In genomic region chr12:84468701-84469100, GRCm38 (mm10) we compare ENCODE assay signal across 9 mouse cellular contexts. TPM values are rescaled to one million over a fixed set of nuclear protein-coding genes. Genes with fewer than 3 reads are reported as not detected.
DNase-seq lines count a peak whose midpoint lies in the region; ATAC-seq and TF ChIP-seq lines count a peak whose summit lies in the region.
"Had no signal": no experiment of that assay in that cellular context is flagged by ENCODE, and none has a peak within 500 bp of the region (broad histone marks: within the 10 kb centered on the region; RNA-seq: fewer than 3 reads in every experiment).

No protein-coding gene starts in this region.

- H3K4me3 ChIP-seq in thymus, adult 2 months (ENCODE audit: control insufficient read depth, insufficient read depth, low read length), result no peak overlapping the region
- H3K4me3 ChIP-seq in heart, embryonic 10.5 days, result no peak overlapping the region
- H3K4me3 ChIP-seq: neural tube, embryonic 13.5 days had no signal

- ATAC-seq in erythroblast, adult 5-6 weeks (replicated peaks; ENCODE audit: low FRiP score, poor library complexity, severe bottlenecking), result peak; percentile 75

- WGBS in thymus, adult 2 months, result 0% methylated on average over 1 of the region's 1 CpGs
- WGBS in heart, embryonic 10.5 days, result 2% methylated on average over 1 of the region's 1 CpGs

- H3K36me3 ChIP-seq in thymus, adult 2 months (ENCODE audit: control insufficient read depth, insufficient read depth, low read length), result peaks cover 18% of the 10 kb centered on the region
- H3K36me3 ChIP-seq in heart, embryonic 10.5 days, result peaks cover 21% of the 10 kb centered on the region

- H3K9me3 ChIP-seq in heart, embryonic 10.5 days, result no peaks in the 10 kb centered on the region
- H3K9me3 ChIP-seq: neural tube, embryonic 13.5 days had no signal

- no peak for TF ChIP-seq CTCF in thymus, adult 2 months (IDR thresholded peaks at IDR 0.05; ENCODE audit: borderline replicate concordance, control insufficient read depth, extremely low read depth, insufficient read depth, low read length, poor library complexity)

- H3K27me3 ChIP-seq in thymus, adult 2 months (ENCODE audit: control insufficient read depth, insufficient read depth, low read length), result no peaks in the 10 kb centered on the region
- no peaks in the 10 kb centered on the region for H3K27me3 ChIP-seq in heart, embryonic 10.5 days (ENCODE audit: insufficient read depth, poor library complexity, severe bottlenecking)
- H3K27me3 ChIP-seq: neural tube, embryonic 13.5 days had no signal

- TF ChIP-seq POLR2A in thymus, adult 2 months (IDR thresholded peaks at IDR 0.05; ENCODE audit: control insufficient read depth, extremely low read depth, insufficient read depth, low read length, poor library complexity), result no peak

- intact Hi-C loops in heart, postnatal 10 days (cut with DNase I), result loop anchor here (1.0 to 5.0 kb wide), 2 partner anchors 121 to 289 kb away; no protein-coding TSS in a partner anchor
- intact Hi-C loops in heart, postnatal 14 days (cut with DNase I), result loop anchor here (2.0 to 5.0 kb wide), 3 partner anchors 74 to 120 kb away; no protein-coding TSS in a partner anchor

- no peaks in the 10 kb centered on the region for H3K4me1 ChIP-seq in thymus, adult 2 months (replicated peaks; ENCODE audit: control insufficient read depth, insufficient read depth, low read length)
- no peaks in the 10 kb centered on the region for H3K4me1 ChIP-seq in heart, embryonic 10.5 days
- H3K4me1 ChIP-seq: neural tube, embryonic 13.5 days had no signal

- H3K27ac ChIP-seq in thymus, adult 2 months (ENCODE audit: control insufficient read depth, insufficient read depth, low read length), result no peak overlapping the region
- no peak overlapping the region for H3K27ac ChIP-seq in heart, embryonic 10.5 days
- H3K27ac ChIP-seq: neural tube, embryonic 13.5 days had no signal

- peak; percentile 26 to 53 for DNase-seq in heart, postnatal 10 days
- DNase-seq in heart, postnatal 14 days, result no peak
- DNase-seq in thymus, postnatal 14 days, result peak; percentile 13
- DNase-seq in thymus, adult 2 months, result no peak
- DNase-seq in urinary bladder, postnatal 25 days (ENCODE audit: low spot score), result no peak
- no peak for DNase-seq in cerebellum, postnatal 25 days
- DNase-seq in heart, embryonic 10.5 days (ENCODE audit: low spot score), result no peak

RNA-seq across cellular contexts. Expression of gene Lin52, which starts 17.5 kb away (rescaled TPM):
- total RNA-seq in heart, postnatal 10 days (2021), result 1 to 10 TPM; 8.0 to 9.1 TPM
- total RNA-seq in heart, postnatal 14 days (2021), result 10 to 100 TPM in 1 of 2 experiments, 1 to 10 TPM in 1; 9.7 to 10.6 TPM
- polyA plus RNA-seq in thymus, adult 2 months (2012; rRNA removed), result 17.2 and 24.5 TPM in 2 replicates
- total RNA-seq in erythroblast, adult 5-6 weeks (2015; ENCODE audit: low replicate concordance), result 29.0 and 38.0 TPM in 2 replicates
- 11.7 and 16.3 TPM in 2 replicates for total RNA-seq in erythroblast, adult 5-6 weeks (2017; ENCODE audit: low replicate concordance)
- 17.7 and 20.5 TPM in 2 replicates for polyA plus RNA-seq in heart, embryonic 10.5 days (2016; fragmentation: Nextera tagmentation; extraction: Ambion mirVana)

RNA-seq across cellular contexts. Expression of gene Aldh6a1, which starts 17.9 kb away (rescaled TPM):
- total RNA-seq in heart, postnatal 10 days (2021), result 10 to 100 TPM; 59.7 to 66.2 TPM
- 100 to 1,000 TPM in 1 of 2 experiments, 10 to 100 TPM in 1; 91.0 to 111 TPM for total RNA-seq in heart, postnatal 14 days (2021)
- 10.9 and 13.2 TPM in 2 replicates for polyA plus RNA-seq in thymus, adult 2 months (2012; rRNA removed)
- 3.3 and 13.8 TPM in 2 replicates for total RNA-seq in erythroblast, adult 5-6 weeks (2015; ENCODE audit: low replicate concordance)
- total RNA-seq in erythroblast, adult 5-6 weeks (2017; ENCODE audit: low replicate concordance), result 2.5 and 4.4 TPM in 2 replicates
- 23.8 and 31.3 TPM in 2 replicates for polyA plus RNA-seq in heart, embryonic 10.5 days (2016; fragmentation: Nextera tagmentation; extraction: Ambion mirVana)

RNA-seq across cellular contexts. Expression of gene Rnf113a2, which starts 51.7 kb away (rescaled TPM):
- 10 to 100 TPM; 10.7 TPM for total RNA-seq in heart, postnatal 10 days (2021)
- 1 to 10 TPM; 7.4 to 10.0 TPM for total RNA-seq in heart, postnatal 14 days (2021)
- polyA plus RNA-seq in thymus, adult 2 months (2012; rRNA removed), result 7.1 and 7.6 TPM in 2 replicates
- 8.5 and 17.3 TPM in 2 replicates for total RNA-seq in erythroblast, adult 5-6 weeks (2015; ENCODE audit: low replicate concordance)
- total RNA-seq in erythroblast, adult 5-6 weeks (2017; ENCODE audit: low replicate concordance), result 7.1 and 17.7 TPM in 2 replicates
- 20.0 and 22.0 TPM in 2 replicates for polyA plus RNA-seq in heart, embryonic 10.5 days (2016; fragmentation: Nextera tagmentation; extraction: Ambion mirVana)

RNA-seq across cellular contexts. Expression of gene Bbof1, which starts 59.8 kb away (rescaled TPM):
- total RNA-seq in heart, postnatal 10 days (2021), result 1 to 10 TPM; 1.9 TPM
- total RNA-seq in heart, postnatal 14 days (2021), result 1 to 10 TPM; 1.7 to 1.9 TPM
- 0.42 and 0.73 TPM in 2 replicates for polyA plus RNA-seq in thymus, adult 2 months (2012; rRNA removed)
- total RNA-seq in erythroblast, adult 5-6 weeks (2015; ENCODE audit: low replicate concordance), result not detected in 2 replicates
- total RNA-seq in erythroblast, adult 5-6 weeks (2017; ENCODE audit: low replicate concordance), result 0.26 and 0.84 TPM in 2 replicates
- polyA plus RNA-seq in heart, embryonic 10.5 days (2016; fragmentation: Nextera tagmentation; extraction: Ambion mirVana), result 0.57 and 1.1 TPM in 2 replicates

RNA-seq across cellular contexts. Expression of gene Entpd5, which starts 59.9 kb away (rescaled TPM):
- total RNA-seq in heart, postnatal 10 days (2021), result 10 to 100 TPM; 50.0 to 58.4 TPM
- total RNA-seq in heart, postnatal 14 days (2021), result 10 to 100 TPM; 52.4 to 56.6 TPM
- polyA plus RNA-seq in thymus, adult 2 months (2012; rRNA removed), result 24.6 and 24.8 TPM in 2 replicates
- total RNA-seq in erythroblast, adult 5-6 weeks (2015; ENCODE audit: low replicate concordance), result 5.0 and 5.2 TPM in 2 replicates
- 4.9 and 6.3 TPM in 2 replicates for total RNA-seq in erythroblast, adult 5-6 weeks (2017; ENCODE audit: low replicate concordance)
- 20.0 and 23.4 TPM in 2 replicates for polyA plus RNA-seq in heart, embryonic 10.5 days (2016; fragmentation: Nextera tagmentation; extraction: Ambion mirVana)

Comparison
In these comparisons a context has a peak if more than half of its experiments do, and no peak if none do; other contexts are left out.
1. DNase-seq: peak in heart, postnatal 10 days (2 of 2) and thymus, postnatal 14 days (single experiment); none in heart, postnatal 14 days (0 of 2), thymus, adult 2 months (single experiment), urinary bladder, postnatal 25 days (single experiment), cerebellum, postnatal 25 days (0 of 2) and heart, embryonic 10.5 days (single experiment).
2. RNA of gene Aldh6a1, which starts 17.9 kb away (total RNA-seq): 91.0 to 111 TPM in heart, postnatal 14 days and 59.7 to 66.2 TPM in heart, postnatal 10 days; 2.5 to 13.8 TPM in erythroblast, adult 5-6 weeks; every median in the first group is over 4 times any median in the second.